Mouse (Mus musculus) embryonic fibroblast, embryonic 13.5 days (primary cell): Measurements from ENCODE around the gene Phldb2.

ENCODE experiments used
- CTCF ChIP-seq: IDR thresholded peaks from 2 replicates; pipeline ENCODE4 v1.5.1; 2011; ENCODE audit warnings: mild to moderate bottlenecking, control low read depth, low read length, moderate library complexity, borderline replicate concordance; ENCODE audit not compliant: insufficient read depth
- POLR2A ChIP-seq: IDR thresholded peaks from 2 replicates; pipeline ENCODE4 v1.6.1; 2011; ENCODE audit warnings: low read depth, mild to moderate bottlenecking, control low read depth, low read length, moderate library complexity

GRCm38 (mm10) chr16:45953394-45953793 is at the start of gene Phldb2:
- TF ChIP-seq CTCF (no peak), POLR2A (no peak)
